ENCODE assay signal across 14 mouse cellular contexts in genomic region chr2:38135427-38135826, GRCm38 (mm10).
DNase-seq lines count a peak whose midpoint lies in the region; TF ChIP-seq lines count a peak whose summit lies in the region.
"Had no signal": no experiment of that assay in that cellular context is flagged by ENCODE, and none has a peak within 500 bp of the region (broad histone marks: within the 10 kb centered on the region; RNA-seq: fewer than 3 reads in every experiment).

No protein-coding gene starts in this region.

- no peak overlapping the region for H3K9ac ChIP-seq in heart, adult 2 months (ENCODE audit: low read depth, low read length)
- H3K9ac ChIP-seq: embryonic facial prominence, embryonic 13.5 days; heart, embryonic 13.5 days; limb, embryonic 12.5 days; liver, postnatal 0 days had no signal

- no peak overlapping the region for H3K27ac ChIP-seq in heart, adult 2 months
- H3K27ac ChIP-seq: embryonic facial prominence, embryonic 13.5 days; heart, embryonic 13.5 days; kidney, postnatal 0 days; limb, embryonic 12.5 days had no signal

- TF ChIP-seq POLR2A in heart, adult 2 months (IDR thresholded peaks at IDR 0.05; ENCODE audit: insufficient read depth, low read depth, low read length) = no peak

- H3K79me2 ChIP-seq in heart, adult 2 months (replicated peaks; ENCODE audit: control insufficient read depth, insufficient read depth, low read length) = no peaks in the 10 kb centered on the region

- TF ChIP-seq CTCF in heart, adult 2 months (IDR thresholded peaks at IDR 0.05) = no peak

- 73% methylated on average over 3 of the region's 3 CpGs for WGBS in heart, adult 2 months

- no peaks in the 10 kb centered on the region; the same call in 1 of the 2 replicates for H3K4me1 ChIP-seq in heart, adult 2 months (ENCODE audit: control insufficient read depth, insufficient read depth, low read length)

- no peaks in the 10 kb centered on the region for H3K27me3 ChIP-seq in heart, adult 2 months (ENCODE audit: control insufficient read depth, insufficient read depth, low read length)
- H3K27me3 ChIP-seq: CH12.LX; embryonic facial prominence, embryonic 13.5 days; heart, embryonic 13.5 days; limb, embryonic 12.5 days had no signal

- TF ChIP-seq EP300 in heart, adult 2 months (IDR thresholded peaks at IDR 0.05; ENCODE audit: insufficient read depth, low read depth, low read length) = no peak

- peak; percentile 15 for DNase-seq in heart, adult 11 months
- no peak for DNase-seq in heart, adult 2 months
- peak; percentile 13 for DNase-seq in right cerebral cortex, postnatal 14 days
- no peak for DNase-seq in right cerebral cortex, postnatal 36 days (ENCODE audit: low spot score in 2 of 2)
- DNase-seq in cerebellum, postnatal 36 days = peak; percentile 37 to 41
- peak; percentile 81 for DNase-seq in retina, postnatal 1 day
- no peak for DNase-seq in spleen, postnatal 36 days (ENCODE audit: low spot score in 2 of 2)
- DNase-seq in frontal cortex, postnatal 25 days (ENCODE audit: low spot score in 2 of 2) = no peak
- DNase-seq: liver, postnatal 0 days had no signal

- intact Hi-C loops in heart, adult 2 months (cut with DNase I) = no loop called here

- no peaks in the 10 kb centered on the region for H3K36me3 ChIP-seq in heart, adult 2 months (ENCODE audit: control insufficient read depth, insufficient read depth, low read length)
- H3K36me3 ChIP-seq: embryonic facial prominence, embryonic 13.5 days; heart, embryonic 13.5 days; limb, embryonic 12.5 days had no signal

- H3K4me3 ChIP-seq in heart, adult 2 months = no peak overlapping the region
- H3K4me3 ChIP-seq: embryonic facial prominence, embryonic 13.5 days; heart, embryonic 13.5 days; limb, embryonic 12.5 days had no signal

Comparison
In these comparisons a context has a peak if more than half of its experiments do, and no peak if none do; other contexts are left out.
1. DNase-seq: peak in heart, adult 11 months (single experiment), right cerebral cortex, postnatal 14 days (single experiment), cerebellum, postnatal 36 days (2 of 2) and retina, postnatal 1 day (single experiment); none in heart, adult 2 months (0 of 2), right cerebral cortex, postnatal 36 days (0 of 2), spleen, postnatal 36 days (0 of 2) and frontal cortex, postnatal 25 days (0 of 2).